Mouse (Mus musculus): ENCODE results near the gene Defb39. TPM values are rescaled to one million over a fixed set of nuclear protein-coding genes. Genes with fewer than 3 reads are reported as not detected.

The Defb39 gene
- polyA plus RNA-seq (2012; rRNA removed) = not detected in 2 replicates

DNA sequence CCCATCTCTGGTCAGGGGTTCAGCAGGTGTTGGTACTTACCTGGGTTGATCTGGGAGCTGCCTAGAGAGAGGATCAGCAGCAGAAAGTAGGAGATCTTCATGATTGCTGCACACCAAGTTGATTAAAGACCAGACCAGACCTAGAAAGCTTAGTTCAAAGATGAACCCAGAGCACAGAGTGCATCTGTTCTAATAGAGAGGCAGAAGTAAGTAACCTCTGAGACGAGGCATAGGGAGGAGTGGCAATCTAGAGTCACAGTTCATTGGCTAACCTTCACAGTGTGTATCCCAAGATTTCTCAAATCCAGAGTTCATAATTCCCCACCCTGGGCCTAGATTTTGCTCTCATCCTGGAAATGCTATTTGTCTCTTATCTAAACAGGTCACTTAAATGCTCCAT, at the start of gene Defb39:
Gene Defb39 (minus strand): TSS at position 101 of the 400 bp plus-strand sequence.
- no peaks in the 10 kb centered on the region for H3K4me1 ChIP-seq (ENCODE audit: control insufficient read depth, insufficient read depth, low read length)
- WGBS = 68% methylated on average over 1 of the region's 1 CpGs
- no peak for TF ChIP-seq CTCF (IDR thresholded peaks at IDR 0.05; ENCODE audit: borderline replicate concordance, insufficient read depth, low read depth, low read length)
- no peak for TF ChIP-seq POLR2A (IDR thresholded peaks at IDR 0.05; ENCODE audit: borderline replicate concordance, insufficient read depth, low read length)
- no peak within 1 kb of the TSS for H3K27ac ChIP-seq (ENCODE audit: insufficient read depth, low read length)
- no peak within 1 kb of the TSS for H3K4me3 ChIP-seq (replicated peaks; ENCODE audit: insufficient read depth, low read depth, low read length)
- DNase-seq = no peak
- no peaks in the 10 kb centered on the region for H3K27me3 ChIP-seq (ENCODE audit: control insufficient read depth, insufficient read depth, low read length)

DNA sequence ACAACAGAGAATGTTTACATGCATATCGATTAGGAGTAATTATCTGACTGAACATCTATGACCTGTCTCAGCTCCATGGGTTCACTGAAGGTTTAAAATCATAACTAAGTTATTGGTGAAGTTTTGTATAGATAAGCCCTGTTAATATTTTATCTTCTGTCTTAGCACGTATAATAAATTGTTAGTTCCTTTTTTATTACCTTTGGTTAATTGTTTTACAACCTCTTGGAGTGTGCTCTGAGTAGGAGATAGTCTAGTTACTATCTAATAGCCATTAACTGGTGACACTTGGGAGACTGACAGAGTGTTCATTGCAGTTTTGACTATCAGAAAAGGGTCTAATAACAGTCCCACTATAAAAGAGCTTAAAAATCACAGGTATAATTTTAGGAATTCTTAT, 1.4 kb upstream of the Defb39 start:
- WGBS = 76% methylated on average over 2 of the region's 2 CpGs
- Histone ChIP-seq H3K27ac (ENCODE audit: insufficient read depth, low read length) (no peak overlapping the region), H3K4me1 (ENCODE audit: control insufficient read depth, insufficient read depth, low read length) (no peaks in the 10 kb centered on the region), H3K27me3 (ENCODE audit: control insufficient read depth, insufficient read depth, low read length) (no peaks in the 10 kb centered on the region), H3K4me3 (replicated peaks; ENCODE audit: insufficient read depth, low read depth, low read length) (no peak overlapping the region)
- DNase-seq = no peak
- TF ChIP-seq CTCF (IDR thresholded peaks at IDR 0.05; ENCODE audit: borderline replicate concordance, insufficient read depth, low read depth, low read length) = no peak
- no peak for TF ChIP-seq POLR2A (IDR thresholded peaks at IDR 0.05; ENCODE audit: borderline replicate concordance, insufficient read depth, low read length)

DNA sequence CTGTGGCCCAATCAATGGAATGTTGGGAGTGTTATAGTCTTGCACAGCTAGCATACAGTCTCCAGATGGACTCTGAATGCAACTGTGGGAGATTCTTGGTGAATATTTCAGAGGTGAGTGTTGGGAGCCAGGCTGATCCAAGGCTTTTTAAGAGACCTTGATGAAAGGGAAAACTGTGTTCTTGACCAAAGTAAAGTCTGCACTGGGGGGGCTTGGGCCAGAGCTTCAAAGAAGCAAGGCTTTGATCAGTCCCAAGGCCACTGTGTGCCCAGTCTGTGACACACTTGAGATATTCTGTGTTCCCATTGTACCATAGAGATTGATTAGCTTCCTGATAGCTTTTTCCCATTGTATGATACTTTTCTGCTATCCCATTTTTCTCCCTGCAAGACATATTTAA, 1.7 kb downstream of the Defb39 start:
- H3K27ac ChIP-seq (ENCODE audit: insufficient read depth, low read length) = no peak overlapping the region
- H3K27me3 ChIP-seq (ENCODE audit: control insufficient read depth, insufficient read depth, low read length) = no peaks in the 10 kb centered on the region
- no peaks in the 10 kb centered on the region for H3K4me1 ChIP-seq (ENCODE audit: control insufficient read depth, insufficient read depth, low read length)
- no peak for TF ChIP-seq CTCF (IDR thresholded peaks at IDR 0.05; ENCODE audit: borderline replicate concordance, insufficient read depth, low read depth, low read length)
- no peak for TF ChIP-seq POLR2A (IDR thresholded peaks at IDR 0.05; ENCODE audit: borderline replicate concordance, insufficient read depth, low read length)
- no peak overlapping the region for H3K4me3 ChIP-seq (replicated peaks; ENCODE audit: insufficient read depth, low read depth, low read length)
- no peak for DNase-seq

DNA sequence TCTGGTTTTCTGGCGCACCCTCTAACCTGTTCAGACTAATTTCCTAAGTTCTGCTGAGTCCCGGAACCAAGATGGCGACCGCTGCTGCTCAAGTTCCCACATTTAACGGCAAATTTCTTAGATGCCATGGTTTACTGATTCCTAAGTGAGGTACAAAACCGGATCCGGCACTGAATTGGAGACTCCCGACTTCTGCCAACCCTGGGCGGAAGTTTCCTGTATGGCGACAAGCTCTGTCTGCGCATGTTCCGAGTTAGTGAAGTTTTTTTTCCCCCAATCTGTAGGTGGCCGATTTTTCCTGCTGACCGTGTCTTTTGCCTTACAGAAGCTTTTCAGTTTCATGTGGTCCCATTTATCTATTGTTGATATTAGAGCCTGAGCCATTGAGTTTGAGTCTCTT, 19.4 kb downstream of the Defb39 start:
- Histone ChIP-seq H3K27ac (ENCODE audit: insufficient read depth, low read length) (no peak overlapping the region), H3K27me3 (ENCODE audit: control insufficient read depth, insufficient read depth, low read length) (no peaks in the 10 kb centered on the region), H3K4me3 (replicated peaks; ENCODE audit: insufficient read depth, low read depth, low read length) (no peak overlapping the region), H3K4me1 (ENCODE audit: control insufficient read depth, insufficient read depth, low read length) (no peaks in the 10 kb centered on the region)
- DNase-seq = no peak
- TF ChIP-seq POLR2A (IDR thresholded peaks at IDR 0.05; ENCODE audit: borderline replicate concordance, insufficient read depth, low read length) = no peak
- no peak for TF ChIP-seq CTCF (IDR thresholded peaks at IDR 0.05; ENCODE audit: borderline replicate concordance, insufficient read depth, low read depth, low read length)
- WGBS = 91% methylated on average over 14 of the region's 14 CpGs

DNA sequence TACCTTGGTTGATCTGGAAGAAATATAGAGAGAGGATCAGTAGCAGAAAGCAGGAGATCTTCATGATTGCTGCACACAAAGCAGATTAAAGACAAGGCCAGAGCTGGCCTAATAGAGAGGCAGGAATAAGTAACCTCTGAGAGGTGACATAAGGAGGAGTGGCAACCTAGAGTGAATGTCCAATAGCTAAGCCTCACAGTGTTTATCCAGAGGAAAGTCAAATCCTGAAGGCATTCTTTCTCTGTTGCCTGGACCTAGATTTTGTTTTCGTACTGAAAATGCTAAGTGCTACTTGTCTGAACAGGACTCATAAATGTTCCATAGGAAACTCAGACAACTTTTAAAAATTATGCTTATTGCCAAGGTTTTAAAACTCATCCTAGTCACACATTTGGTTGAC, 38.1 kb downstream of the Defb39 start, which contains the start of gene Defb38:
Gene Defb38 (minus strand): TSS at position 101 of the 400 bp plus-strand sequence.
- no peaks in the 10 kb centered on the region for H3K27me3 ChIP-seq (ENCODE audit: control insufficient read depth, insufficient read depth, low read length)
- no peak within 1 kb of the TSS for H3K27ac ChIP-seq (ENCODE audit: insufficient read depth, low read length)
- no peak for DNase-seq
- H3K4me3 ChIP-seq (replicated peaks; ENCODE audit: insufficient read depth, low read depth, low read length) = no peak within 1 kb of the TSS
- TF ChIP-seq POLR2A (IDR thresholded peaks at IDR 0.05; ENCODE audit: borderline replicate concordance, insufficient read depth, low read length) = no peak
- TF ChIP-seq CTCF (IDR thresholded peaks at IDR 0.05; ENCODE audit: borderline replicate concordance, insufficient read depth, low read depth, low read length) = no peak
- no peaks in the 10 kb centered on the region for H3K4me1 ChIP-seq (ENCODE audit: control insufficient read depth, insufficient read depth, low read length)
- 86% methylated on average over 1 of the region's 1 CpGs for WGBS

Other genes with a start within 250 kb of the Defb39 start
- gene Defb40, start 86.6 kb downstream of the Defb39 start, polyA plus RNA-seq (2012; rRNA removed) = not detected in 2 replicates
- not detected in 2 replicates for gene Defb37, start 73.8 kb downstream of the Defb39 start, polyA plus RNA-seq (2012; rRNA removed)
- gene Defb38, start 38.2 kb downstream of the Defb39 start, polyA plus RNA-seq (2012; rRNA removed) = not detected in 2 replicates
- not detected in 2 replicates for gene Defb12, start 50.0 kb upstream of the Defb39 start, polyA plus RNA-seq (2012; rRNA removed)
- not detected in 2 replicates for gene Defb34, start 58.9 kb upstream of the Defb39 start, polyA plus RNA-seq (2012; rRNA removed)
- gene Gm45826, start 76.0 kb upstream of the Defb39 start, polyA plus RNA-seq (2012; rRNA removed) = not detected in 2 replicates
- not detected in 2 replicates for gene Defb14, start 129.5 kb upstream of the Defb39 start, polyA plus RNA-seq (2012; rRNA removed)
- not detected in 2 replicates for gene Defb4, start 133.9 kb upstream of the Defb39 start, polyA plus RNA-seq (2012; rRNA removed)
- not detected in 2 replicates for gene Defb6, start 160.7 kb upstream of the Defb39 start, polyA plus RNA-seq (2012; rRNA removed)
- gene Defb46, start 175.1 kb upstream of the Defb39 start, polyA plus RNA-seq (2012; rRNA removed) = not detected in 2 replicates
- gene Defb5, start 182.8 kb upstream of the Defb39 start, polyA plus RNA-seq (2012; rRNA removed) = not detected in 2 replicates
- gene Defb3, start 228.6 kb upstream of the Defb39 start, polyA plus RNA-seq (2012; rRNA removed) = not detected in 2 replicates

Data from cerebellum, adult 2 months (tissue).